Mouse (Mus musculus): ENCODE measurements around the gene Creb3l1. TPM values are rescaled to one million over a fixed set of nuclear protein-coding genes. Genes with fewer than 3 reads are reported as not detected.
A peak's percentile ranks its signal among the peaks of the same experiment; 100 is the strongest.

Gene Creb3l1
- polyA plus RNA-seq (2017; shearing (Covaris generic)) = 1 to 10 TPM in 2 of 3 experiments, under 1 TPM in 1; 0.92 to 1.7 (median 1.1) TPM

DNA sequence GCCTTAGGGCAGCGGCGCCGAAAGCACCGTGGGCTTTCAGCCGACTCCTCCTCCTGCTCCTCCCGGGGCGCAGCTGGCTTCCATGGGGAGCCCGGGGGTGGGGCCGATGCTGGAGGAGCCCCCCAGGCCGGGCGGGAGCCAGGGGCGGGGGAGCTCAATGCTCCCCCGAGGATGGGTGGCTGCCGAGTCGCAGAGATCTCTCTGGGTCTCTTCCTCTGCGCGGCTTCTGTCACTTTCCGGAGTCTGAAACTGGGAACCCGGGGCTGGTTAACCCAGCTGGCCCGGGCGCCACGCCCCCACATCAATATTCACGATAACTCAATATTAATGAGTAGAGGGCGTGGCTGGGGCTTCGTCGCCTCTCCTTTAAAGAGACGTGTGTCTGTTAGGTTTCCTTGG is at the start of gene Creb3l1:
TSS of gene Creb3l1 (minus strand) at position 229 of the 399 bp plus-strand sequence.
- peak; percentile 90 for ATAC-seq

DNA sequence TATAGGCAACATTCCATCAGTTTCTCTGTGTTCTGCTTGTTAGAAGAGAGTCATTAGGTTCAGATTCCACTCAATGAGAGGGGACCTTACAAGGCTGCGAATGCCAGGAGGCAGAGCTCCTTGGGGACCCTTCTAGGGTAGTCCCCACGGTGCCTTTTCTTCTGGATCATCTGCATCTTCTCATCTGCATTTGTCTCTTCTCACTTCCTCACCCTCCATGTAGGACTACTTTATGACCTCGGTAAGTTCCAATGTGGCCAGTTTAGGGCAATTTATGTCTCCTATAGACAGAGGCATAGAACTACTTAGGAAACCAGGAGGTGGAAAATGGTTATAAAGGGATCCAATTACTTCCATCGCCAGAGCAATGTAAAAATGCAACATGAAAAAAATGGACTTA is 46.8 kb upstream of the Creb3l1 start:
- ATAC-seq = no peak

DNA sequence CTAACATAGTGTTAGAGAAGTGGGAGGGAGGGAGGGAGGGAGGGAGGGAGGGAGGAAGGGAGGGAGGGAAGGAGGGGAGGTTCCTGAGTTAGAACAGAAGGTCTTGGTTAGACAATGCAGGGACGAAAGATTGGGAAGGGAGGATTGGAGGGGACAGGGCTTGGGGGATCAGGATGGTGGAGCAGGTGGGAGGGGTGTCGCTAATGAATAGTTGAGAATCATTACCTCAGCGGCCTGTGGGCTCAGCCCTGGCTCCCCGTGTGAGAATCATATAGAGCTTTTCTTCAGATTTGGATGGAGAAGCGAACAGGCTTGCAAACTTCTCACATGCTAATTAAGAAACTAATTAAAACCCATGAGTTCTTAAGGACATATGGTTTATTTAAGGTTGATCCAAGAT is 45.3 kb upstream of the Creb3l1 start:
- ATAC-seq = no peak

DNA sequence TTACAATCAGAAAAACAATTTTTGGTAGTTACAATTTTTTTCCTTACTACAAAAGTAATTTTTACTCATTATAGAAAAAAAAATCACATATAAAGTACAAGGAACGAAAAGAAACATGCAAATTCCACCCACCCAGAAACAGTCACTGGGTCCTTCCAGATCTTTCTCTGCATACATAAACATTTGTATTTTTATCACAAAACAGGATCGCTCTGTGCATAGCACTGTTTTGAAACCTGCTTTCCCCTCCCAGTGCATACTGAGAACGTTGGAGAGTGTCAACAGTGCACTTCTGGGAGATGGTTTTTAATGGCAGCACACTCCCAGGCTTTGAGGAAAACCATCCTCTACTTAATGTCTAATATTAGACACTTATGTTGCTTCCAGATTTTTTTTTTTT is 43.3 kb upstream of the Creb3l1 start:
- ATAC-seq = no peak

DNA sequence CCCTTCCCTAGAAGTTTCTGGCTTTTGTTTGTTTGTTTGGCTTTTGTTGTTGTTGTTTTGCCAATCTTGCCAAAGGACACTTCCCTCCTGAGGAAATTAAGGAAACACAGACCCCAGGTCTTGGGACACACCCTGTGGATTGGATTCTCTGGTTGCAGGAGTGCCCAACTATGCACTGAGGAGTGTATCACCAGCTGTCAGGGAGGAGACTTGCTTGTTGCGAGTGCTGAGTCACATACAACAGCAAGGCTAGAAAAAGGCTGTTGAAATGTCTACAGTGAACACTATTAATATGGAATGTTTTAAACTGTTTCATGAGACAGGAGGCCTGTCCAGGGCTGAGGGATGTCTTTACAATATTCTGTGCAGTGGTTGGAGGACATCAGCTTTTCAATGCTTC is 42.6 kb upstream of the Creb3l1 start:
- ATAC-seq = no peak

DNA sequence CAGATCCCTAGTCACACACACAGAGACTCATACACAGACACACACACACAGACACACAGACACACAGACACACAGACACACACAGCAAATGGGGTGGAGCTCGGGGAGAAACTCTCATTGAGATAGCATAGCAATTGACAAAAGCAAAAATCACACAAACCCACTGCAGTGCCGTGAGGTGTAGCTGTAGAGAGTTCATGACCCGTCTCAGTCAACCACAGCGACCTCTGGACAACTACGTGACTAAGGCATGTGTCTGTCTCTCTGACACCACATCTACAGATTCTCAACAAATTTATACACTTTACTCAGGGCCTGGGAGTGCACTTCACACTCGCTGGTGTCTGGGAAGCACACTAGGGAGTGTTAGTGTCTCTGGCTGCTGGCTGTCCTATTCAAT is 41.6 kb upstream of the Creb3l1 start:
- no peak for ATAC-seq

DNA sequence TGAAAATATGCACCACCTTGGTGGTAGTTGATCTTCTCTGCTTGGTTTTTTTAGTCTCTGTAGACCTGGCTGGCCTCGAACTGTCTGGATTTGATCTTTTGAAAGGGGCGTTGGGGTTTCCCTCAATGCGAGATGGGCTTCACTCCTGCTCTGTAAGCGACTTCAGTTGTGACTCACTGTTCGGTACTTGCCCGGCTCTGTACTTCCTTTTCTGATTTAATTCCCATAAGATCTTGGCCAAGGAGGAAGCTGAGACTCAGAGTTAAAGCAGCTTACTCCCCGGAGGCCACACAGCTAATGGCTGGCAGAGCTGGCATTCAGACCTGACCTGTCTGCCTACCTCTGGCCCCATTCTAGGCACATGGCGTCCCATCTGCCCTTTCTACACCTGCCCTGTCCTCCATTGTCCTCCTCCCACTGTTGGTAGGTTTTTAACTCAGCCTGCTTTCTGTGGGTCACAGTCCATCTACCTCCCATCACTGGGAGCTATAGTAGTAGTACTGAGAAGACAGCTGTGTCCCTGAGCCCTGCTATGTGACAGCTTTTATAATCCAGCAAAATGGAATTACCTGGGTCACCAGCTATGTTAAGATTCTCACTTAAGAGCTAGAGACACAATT is 41.1 kb upstream of the Creb3l1 start:
- ATAC-seq = no peak

DNA sequence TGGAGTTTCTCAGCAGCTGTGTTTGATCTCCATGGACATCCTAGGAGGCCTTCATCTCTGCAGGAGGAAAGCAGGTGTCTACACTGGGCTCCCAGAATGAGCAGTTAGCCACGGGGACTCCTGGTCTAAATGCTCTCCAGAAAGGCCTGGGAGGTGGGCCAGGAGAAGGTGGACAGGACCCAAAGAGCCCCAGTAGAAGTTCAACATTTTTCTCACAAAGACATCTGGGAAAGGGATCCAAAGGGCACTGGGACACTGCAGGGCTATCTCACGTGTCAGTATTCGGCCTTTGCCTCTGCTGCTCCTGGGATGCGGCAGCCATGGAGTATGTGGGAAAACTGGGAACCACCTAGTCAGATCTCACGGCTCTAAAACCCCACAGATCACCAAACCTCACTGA is 38.8 kb upstream of the Creb3l1 start:
- no peak for ATAC-seq

DNA sequence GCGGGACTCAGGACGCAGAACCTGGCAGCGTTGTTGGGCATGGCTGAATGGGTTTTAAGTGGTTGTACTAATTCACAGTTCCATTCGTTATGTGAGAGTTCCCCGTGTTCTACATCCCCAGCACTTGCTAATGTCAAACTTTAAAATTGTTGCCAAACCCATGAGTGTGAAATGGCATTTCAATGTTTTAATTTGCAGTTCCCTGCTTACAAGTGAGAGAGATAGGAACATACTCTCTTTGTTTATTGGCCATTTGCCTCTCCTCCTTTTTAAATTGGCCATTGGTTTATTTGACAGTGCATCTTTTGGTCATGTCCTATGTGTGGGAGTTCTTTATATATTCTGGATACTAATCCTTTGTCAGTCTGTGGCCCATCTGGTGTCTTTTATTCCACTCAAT is 37.0 kb upstream of the Creb3l1 start:
- ATAC-seq = no peak

DNA sequence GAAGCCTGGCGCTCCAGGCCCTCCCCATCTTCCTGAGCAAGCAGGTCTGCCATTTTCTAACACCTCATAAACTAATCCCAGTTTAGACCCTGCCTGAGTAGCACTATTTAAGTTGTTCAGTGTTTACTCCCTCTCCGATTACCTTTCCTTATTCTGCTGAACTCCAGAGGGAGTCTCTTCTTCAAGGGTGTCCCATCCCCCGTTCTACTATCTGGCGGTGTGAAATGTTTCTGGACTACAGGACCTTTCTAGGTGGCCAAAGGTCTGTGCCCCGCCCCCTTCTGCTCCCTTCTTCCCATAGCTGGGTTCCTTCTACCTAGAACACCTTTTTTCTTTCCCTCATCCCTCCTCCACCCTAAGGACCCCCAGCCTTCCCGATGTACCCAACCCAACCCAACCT is 36.0 kb upstream of the Creb3l1 start:
- no peak for ATAC-seq

DNA sequence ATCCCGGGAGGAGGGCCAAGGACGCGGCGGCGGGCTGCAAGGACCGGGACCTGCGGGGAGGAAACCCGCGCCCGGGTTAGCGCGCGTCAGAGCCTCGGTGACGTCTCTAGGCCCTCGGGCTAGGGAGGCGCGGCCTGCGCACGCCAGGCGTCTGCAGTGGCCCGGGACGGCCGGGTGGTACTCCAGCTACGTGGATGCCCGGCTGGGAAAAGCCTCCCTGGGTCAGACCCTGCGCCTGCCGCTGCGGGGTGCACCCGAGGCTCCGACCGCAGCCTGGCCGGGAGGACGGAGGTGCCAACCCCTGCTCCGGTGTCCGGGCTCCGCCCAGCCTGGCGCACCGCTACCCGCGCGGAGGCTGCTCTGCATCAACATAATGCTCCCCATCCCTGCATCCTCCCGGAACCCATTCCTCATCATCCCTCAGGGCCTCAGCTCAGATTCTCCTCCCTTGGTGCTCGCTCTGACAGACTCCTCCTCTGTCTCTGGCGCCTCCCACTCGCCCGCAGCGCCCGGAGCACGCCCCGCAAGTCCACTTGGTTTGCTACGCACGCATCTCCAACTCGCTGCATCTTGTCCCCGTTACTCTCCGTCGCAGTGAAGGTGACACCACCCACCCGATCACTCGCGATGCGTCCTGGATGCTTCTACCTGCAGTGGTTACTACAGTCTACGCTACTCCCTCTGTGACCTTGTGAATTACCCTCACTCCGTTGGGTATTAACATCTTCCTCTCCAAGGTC is 35.3 kb upstream of the Creb3l1 start:
- peak; percentile 78 for ATAC-seq

DNA sequence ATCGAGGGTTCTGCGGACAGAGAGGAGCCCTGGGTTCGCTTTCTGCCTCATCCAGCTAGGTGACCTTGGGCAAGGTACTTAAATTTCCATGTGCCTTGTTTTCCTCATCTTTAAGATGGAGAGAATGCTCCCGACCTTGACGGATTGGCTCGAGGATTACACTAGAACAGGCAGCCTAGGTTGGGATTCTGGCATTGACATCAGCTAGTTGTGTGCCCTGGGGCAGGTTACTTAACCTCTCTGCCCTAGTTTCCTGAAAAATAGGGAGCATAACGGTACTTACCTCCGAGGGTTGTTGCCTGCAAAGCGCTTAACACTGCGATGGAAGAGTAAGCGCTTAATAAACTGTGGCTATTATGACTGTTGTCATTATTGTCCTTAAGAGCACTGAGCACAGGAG is 34.6 kb upstream of the Creb3l1 start:
- no peak for ATAC-seq

DNA sequence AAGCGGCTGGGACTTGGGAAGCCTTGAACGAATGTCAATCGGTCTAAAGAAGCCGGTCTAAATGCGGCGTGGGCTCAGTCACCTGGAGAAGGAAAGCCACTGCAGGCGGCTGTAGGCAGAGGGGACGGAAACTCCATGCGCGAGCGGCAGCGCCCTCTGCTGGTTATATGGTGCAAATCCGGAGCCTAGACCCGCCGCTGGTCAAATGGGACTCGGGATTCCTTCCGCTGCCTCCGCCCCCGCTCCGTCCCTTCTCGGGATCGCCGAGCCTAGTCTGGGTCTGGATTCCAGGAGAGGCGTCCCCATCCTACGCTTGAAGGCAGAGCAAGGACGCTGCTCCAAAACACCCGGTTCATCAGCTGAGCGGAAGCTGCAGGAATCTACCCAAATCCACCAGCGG is 34.2 kb upstream of the Creb3l1 start:
- peak; percentile 47 for ATAC-seq

DNA sequence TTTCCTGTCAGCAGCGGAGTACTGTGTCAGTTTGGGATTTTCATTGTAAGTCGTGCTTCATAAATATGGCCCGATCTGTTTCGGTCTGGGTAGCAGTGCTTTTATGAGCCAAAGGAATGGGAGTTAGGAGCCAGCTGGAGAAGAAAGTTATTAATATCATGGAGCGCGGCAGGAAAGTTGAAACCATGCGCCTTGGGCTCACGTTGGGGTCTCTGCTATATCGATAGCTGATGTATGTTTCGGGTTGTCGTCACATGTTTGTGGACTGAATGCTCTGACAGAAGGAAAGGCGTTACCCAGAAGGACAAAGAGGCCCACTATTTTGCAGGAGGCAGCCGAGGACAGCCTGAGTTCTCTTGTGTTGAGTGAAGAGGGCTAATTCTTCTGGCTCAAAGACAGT is 32.5 kb upstream of the Creb3l1 start:
- ATAC-seq = no peak

DNA sequence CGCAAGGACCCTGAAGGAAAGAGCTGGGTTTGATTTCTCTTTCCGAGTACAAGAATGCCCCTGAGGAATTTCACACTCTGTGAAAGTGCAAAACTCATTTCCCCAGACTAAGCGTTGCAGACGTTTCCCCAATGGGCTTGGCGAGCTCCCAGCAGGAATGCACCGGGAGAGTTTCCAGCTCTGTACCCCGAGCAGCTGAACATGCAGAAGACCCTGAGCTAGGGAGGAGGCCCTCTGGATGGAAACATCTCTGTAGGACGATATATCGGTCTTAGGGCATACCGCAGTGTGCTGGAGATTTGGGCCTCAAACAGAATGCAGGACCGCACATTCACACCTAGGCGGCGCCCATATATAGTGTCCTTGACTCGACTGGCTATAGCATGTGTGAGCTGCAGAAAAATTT is 31.5 kb upstream of the Creb3l1 start:
- no peak for ATAC-seq

DNA sequence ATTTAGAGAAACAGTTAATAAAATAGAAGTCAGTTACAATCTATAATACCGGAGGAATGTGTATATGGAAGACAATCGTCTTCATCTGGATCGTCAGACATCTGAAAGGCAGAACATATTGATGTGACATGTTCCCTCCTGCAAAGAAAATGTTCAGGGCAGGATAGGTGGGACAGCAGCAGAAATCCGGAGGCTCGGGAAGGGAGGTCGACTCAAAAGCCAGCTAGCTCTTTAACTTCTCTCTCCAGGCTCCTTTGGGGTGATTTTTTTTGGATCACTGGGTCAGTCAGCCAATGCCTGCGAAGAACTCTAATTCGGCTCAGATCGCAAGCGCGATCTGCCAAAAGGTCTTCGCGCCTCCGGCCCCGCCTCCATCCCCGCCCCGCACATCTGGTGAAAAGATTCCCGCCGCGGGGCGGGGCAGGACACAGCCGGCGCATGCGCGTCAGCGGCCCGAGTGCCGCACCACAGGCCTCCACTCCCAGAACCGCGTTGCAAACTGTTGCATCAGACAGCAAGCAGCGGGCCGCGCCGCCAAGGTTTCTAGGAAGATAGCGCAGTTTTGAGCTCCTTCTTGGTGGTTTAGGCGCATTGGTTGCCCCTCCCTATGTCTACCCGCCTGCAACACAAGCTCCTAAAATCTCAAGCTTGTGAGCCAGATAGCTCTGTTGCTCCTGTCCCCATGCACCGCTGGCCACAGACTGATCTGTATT is 31.0 kb upstream of the Creb3l1 start:
- ATAC-seq = peak; percentile 48

DNA sequence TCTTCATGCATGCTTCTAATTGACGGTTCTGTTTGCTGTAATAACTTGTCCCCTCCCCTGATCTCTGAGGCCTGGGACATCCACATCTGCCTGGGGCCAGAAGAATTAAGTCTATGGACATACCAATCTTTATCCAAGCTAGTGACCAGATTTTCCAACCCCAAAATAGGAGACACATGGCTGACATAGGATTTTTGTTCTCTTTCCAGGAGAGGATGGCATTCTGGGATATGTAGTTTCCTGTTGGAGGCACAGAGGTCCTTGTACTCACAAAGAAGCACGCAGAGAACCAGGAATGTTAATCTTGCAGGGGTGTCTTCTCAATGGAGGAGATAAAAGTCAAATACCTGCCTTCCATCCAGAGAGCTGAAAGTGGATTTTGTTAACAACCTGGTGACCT is 28.5 kb upstream of the Creb3l1 start:
- ATAC-seq = no peak

DNA sequence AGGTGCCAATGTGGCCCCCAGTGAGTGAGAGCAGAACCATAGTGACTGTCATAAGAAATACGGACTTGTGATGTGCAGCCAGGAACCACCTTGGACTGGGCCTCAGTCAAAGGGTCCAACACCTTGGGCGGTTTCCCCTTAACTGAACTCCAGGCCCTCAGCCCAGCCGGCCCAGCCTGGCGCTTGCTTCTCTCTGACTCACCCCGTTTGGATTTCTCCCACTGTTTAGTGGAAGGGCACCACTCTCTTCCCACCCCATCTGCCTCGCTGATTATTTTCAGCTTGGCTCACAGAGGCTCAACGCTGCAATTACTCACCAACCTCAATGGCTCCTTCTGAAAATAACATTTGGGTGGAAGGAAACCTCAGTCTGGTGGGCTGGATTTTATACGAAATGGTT is 27.9 kb upstream of the Creb3l1 start:
- no peak for ATAC-seq

DNA sequence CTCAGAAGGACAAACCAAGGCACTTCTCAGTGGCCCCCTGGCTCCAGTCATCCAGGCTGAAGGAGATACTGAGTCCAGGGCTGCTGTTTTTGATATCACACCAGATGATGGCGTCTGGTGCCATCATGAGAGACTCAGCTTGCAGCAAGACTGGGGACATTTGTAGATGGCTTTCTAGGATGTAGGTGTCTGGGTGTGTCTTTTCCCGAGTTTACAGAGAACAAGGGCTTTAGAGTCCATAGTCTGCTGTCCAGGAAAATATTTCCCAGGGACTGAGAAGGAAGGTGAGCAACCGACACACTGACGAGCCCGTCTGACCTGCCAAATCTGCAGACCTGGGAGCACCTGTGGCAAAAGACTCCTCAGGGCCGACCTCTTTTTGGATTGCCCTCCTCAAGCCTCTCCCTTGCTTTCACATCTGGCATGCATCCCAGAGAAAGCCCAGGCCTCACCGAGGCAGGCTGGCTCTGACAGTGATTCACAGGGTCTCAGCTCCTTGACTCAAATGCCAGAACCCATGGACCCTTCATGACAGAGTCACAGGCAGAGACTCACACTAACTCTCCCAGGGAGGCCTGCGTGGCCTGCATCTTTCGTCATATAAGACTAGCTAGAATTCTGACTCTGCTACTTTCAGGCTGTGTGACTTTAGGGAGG is 23.9 kb upstream of the Creb3l1 start:
- ATAC-seq = no peak

DNA sequence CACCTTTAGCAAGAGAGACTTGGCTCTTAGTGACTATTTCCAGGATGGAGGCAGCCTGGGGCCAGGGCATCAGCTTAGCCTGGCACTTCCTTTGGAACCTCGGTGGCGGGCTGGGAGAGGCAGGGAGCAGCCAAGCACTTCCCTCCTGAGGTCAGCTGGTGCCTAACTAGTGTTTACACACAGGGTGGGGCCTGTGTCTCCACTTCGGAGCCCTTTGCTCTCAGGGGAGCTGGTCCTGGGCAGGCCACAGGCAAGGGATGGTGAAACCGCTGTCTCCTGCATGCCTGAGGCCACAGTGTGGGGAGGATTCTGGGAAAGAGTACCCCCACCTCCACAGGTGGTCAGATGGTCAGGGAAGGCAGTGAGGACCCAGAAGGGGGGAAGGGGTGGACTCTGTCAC is 23.3 kb upstream of the Creb3l1 start:
- no peak for ATAC-seq

DNA sequence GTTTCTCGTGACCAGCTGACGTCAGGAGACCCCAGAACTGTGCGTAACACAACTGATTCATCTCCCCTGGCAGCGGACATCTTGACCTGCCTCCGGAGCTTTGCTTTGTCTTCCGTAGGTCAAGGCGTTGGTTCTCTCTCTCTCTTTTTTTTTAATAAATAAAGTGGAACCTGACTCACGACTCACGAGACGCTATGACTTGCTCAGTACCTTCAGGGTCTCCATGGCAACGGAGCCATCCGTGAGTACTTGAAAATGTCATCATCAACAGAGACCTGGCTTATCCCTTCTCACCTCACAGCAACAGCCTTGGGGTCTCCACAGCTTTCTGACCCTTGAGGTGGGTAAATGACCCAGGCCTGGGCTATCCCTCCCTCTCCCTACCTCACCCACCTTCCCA is 19.0 kb upstream of the Creb3l1 start:
- no peak for ATAC-seq

DNA sequence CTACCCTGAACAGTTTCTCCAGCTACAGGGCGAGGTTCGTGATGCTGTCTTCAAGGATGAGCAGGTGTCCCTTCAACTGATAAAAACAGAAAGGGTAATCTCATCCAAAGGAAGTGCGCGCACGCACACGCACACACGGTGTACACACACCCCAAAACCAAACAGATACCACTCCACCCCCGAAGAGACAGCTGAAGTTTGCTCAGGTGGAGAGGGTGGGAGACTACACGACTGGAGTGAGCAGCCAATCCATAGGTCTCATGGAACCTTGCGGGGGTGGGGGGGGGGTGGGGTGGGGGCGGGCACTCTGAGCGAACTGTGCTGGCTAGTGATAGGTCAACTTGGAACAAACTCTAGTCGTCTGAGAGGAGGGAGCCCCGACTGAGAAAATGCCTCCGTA is 17.2 kb upstream of the Creb3l1 start:
- no peak for ATAC-seq

DNA sequence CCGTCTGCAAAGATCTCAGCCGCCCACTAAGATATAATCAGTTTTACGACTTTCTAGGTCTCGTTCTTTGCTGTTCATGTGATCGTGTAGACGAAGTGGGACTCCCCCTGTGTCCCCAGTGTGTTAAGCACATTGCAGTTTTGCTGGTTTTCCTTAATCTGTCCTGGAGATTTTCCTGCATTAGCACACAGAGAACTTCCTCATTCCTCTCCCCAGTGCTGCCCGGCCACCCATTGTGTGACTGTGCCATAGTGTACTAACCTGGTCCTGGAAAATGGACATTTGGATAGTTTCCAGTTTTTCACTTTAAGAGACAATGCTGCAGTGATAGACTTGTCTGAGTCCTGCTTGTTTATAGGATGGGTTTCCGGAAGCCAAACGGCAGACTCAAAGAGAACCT is 10.0 kb upstream of the Creb3l1 start:
- ATAC-seq = no peak

DNA sequence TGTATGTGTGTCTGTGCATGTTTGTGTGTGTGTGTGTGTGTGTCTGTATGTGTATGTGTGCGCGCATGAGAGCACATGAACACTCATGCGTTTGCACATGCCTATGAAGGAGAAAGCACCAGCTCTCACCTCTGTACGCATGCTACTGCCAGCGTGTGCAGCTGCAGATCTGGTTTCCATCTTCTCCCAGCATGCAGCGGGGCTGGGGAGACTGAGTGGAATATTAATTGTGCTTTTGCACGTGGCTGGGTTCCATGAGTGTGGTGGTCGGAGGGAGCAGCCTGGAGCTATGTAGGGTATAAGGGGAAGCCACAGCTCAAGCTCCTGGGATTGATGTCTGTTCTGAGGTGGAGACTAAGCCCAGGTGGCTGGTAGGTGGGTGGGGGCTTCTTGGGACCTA is 6.3 kb upstream of the Creb3l1 start:
- no peak for ATAC-seq
